Mouse (Mus musculus) spleen, postnatal 14 days (tissue): ENCODE results near the gene Hoxb8.
A peak's percentile ranks its signal among the peaks of the same experiment; 100 is the strongest.

ENCODE experiments used
- DNase-seq, 2 experiments: peaks; one replicate each; pipeline ENCODE4 v3.0.0; 2021 to 2022; ENCODE audit warnings: low spot score in 2 of 2

The Hoxb8 gene

DNA sequence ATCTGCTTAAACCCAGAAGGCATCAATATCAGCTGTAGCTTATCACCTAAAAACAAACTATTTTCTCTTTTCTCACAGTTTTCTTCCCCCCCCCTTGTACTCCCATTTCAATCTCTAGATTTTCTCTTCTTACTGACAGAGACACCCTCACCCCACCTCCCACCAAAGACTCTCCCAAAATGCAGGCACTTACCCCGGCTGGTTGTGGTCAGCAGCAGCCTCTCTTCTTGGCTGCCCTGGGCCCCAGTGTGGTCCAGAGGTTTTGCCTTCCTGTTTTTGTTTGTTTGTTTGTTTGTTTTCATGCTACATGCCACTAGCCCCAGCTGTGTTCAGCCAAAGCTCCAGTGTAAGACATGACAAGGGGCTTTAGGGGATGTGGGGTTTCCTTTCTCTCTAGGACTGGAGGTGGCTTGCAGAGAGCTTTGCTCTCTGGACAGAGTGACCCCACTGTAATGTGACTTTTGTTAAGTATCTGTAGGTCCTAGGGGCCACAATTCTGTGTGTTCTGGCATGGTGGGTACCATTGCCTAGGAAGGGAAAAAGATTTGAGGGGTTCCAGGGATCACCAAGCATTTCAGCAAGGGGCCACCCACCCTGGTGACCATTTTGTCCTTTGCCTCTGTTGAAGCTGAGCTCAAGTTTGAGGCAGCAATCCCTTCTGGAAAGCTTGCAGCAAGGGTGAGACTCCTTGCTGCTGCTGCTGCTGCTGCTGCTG lies 13.5 kb upstream of the Hoxb8 start:
- no peak for DNase-seq

DNA sequence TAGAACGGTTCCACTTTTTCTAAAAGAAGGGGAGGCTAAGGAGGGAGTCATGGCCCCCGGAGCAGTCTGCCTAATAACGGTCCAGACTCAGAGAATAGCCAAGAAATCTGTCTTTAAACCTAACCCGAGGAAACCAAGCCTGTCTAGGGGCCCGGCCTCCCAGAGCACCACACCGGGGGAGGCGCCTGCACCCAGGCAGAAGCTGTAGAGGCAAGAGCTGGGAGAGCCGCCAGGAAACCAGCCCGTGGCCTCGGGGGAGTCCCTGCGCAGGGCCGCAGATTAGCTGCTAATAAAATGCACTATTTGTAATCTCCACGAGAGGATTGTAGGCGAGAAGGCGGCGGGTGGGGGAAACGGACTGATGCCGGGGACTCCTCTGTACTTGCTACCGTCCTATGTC lies 11.8 kb upstream of the Hoxb8 start:
- DNase-seq: no peak

DNA sequence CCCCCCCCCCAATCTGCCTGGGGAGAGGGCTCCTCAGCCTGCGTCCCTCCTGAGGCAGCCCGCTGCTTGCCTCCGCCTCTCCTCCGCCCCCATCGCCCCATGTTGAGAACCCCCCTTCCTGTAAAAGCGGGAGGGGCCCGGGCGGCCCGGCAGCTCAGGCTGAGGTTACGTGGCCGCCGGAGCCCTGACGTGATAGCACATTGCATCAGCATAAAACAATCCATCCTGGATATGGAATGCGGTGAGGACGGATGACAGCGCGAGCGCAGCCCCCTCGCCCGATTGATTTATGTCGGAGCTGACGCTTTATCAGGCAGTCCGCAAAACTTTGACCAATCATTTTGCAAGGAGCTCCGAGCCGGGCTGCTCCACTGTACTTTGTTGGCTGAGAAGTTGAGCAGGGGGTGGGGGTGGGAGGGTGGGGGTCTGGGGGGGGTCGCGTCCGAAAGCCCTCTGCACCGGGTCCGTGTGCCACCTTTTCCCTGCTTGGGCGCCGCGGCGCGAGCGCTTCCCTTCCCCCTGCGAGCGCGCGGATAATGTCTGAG lies 10.6 kb upstream of the Hoxb8 start, which contains the start of gene Hoxb9:
Gene Hoxb9 (plus strand): TSS at position 462 of the 545 bp plus-strand sequence.
- DNase-seq: no peak

DNA sequence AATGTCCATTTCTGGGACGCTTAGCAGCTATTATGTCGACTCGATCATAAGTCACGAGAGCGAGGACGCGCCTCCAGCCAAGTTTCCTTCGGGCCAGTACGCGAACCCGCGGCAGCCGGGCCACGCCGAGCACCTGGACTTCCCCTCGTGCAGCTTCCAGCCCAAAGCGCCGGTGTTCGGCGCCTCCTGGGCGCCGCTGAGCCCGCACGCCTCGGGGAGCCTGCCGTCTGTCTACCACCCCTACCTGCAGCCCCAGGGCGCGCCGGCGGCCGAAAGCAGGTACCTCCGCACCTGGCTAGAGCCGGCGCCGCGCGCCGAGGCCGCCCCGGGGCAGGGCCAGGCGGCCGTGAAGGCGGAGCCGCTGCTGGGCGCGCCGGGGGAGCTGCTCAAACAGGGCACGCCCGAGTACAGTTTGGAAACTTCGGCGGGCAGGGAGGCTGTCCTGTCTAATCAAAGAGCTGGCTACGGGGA lies 10.1 kb upstream of the Hoxb8 start:
- DNase-seq: no peak

DNA sequence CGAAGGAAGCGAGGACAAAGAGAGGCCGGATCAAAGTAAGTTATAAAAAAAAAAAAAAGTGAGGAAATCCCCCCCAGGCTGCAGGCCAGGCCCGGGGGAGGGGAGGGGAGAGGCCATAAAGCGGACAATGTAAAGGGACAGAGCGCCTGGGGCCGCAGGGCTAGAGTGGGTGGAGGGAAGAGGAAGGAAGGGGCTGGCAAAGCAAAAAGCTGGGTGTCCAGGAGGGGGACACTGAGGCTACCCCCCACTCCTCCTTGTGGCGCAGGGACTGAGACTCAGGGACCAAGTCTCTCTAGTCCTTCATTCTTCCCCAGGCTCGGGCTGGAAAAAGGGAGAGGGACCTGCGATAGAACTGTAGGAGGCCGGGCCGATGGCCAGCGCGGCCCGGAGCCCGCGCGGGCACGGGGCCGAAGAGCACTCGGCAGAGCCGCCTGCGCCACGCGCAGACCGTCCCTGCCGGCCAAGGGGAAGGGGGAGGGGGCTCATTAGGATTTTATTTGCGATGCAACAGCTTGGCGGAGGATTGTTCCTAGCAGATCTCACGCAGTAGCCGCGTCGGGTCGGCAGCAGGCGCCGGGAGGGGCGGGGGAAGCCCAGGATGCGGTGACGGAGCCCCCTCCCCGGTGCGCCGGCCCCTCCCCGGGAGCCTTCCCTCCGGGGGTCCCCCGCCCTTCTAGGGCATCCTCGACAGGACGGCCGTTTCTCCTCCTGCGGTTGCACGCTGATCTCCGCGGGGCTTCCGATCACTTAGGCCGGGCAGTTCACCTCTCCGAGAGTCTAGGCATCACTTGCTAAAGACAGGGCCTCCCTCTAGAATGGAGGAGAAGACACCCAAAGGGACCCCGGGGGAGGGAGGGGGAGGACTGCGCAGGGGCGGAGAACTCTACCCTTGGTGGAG lies 9.4 kb upstream of the Hoxb8 start:
- no peak for DNase-seq

DNA sequence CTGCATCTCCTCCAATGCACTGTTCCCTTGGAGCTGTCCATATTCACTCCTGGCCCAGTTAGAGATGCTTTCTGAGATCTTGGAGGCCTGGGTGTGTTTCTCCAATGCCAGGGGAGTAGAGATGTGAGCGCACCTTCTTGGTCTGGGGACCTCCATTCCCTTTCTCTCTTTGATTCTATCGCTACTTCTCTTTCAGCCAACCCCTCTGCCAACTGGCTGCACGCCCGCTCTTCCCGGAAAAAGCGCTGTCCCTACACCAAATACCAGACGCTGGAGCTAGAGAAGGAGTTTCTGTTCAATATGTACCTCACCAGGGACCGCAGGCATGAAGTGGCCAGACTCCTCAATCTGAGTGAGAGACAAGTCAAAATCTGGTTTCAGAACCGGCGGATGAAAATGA lies 7.3 kb upstream of the Hoxb8 start:
- no peak for DNase-seq

DNA sequence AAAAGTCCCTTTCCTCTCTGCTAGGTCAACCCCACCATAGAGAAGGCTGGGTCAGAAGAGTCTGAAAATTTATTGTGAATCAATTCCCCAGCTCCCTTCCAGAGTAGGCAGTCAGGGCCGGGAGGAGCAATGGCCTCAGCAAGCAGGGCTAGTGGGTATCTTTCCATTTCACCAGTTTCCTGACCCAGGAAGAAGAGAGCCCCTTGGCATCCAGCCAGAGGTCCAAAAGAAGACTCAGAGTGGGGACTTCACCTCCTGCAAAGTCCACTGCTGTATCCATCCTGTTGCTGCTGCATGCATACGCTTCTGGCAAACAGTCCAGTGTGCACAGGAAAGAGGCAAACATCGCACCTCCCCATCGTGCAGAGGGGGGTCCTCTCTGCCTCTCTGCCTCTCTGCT lies 5.8 kb upstream of the Hoxb8 start:
- no peak for DNase-seq

DNA sequence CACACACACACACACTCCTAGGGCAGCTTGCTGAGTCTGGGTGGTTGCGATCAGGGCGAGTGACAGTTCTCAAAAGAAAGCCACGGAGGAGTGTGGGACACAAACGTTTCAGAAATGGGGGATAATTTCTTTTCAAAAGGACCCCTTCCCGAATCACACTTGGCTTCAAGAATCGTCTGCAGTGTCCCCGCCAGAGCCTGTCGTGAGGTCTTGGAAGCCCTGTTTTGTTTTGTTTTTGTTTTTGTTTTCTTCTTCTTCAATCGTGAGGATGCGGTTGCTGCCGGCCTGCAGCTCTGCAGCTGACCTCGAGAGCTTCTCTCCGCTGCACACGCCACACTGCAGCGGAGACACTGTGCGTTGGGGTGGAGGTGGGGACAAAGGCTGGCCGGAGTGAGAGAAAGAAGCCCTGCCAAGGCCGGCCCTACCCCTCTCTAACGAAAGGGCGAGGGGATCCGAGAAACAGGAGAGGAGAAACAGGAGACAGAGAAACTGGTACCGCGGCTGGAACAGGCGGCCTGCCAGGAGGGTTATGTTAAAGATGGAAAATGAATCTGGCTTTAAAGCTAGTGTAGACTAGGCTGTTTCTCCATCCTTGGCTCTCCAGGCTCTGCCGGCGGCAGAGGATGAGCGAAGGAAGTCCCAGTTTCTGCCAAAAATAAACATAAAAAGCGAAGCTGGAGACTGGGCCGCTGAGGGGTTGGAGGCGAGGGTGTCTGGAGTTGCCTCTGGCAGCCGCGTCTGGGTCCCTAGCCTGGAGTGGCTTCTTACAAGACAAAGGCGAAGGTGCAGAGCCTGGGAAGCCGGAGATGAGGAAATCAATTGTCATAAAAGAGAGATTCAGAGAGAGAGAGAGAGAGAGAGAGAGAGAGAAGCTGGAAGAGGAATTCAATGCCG lies 4.3 kb upstream of the Hoxb8 start:
- DNase-seq: no peak

DNA sequence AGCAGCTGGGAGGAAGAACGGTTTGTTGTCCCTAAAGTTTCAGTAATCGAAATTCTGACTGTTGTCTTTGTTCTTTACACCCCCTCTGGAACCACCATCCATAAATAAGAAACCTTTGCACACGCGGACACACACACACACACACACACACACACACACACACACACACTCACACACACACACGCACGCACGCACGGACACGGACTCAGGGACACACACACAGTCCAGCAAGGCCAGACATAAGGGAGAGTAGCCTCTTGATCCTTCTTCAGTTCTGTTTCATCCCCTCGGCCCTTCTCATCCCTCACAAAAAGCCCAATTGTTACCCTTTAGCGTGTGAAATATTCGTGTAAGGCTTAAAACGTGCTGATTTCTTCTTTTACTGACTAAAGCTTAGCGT lies 3.4 kb upstream of the Hoxb8 start:
- DNase-seq: no peak

DNA sequence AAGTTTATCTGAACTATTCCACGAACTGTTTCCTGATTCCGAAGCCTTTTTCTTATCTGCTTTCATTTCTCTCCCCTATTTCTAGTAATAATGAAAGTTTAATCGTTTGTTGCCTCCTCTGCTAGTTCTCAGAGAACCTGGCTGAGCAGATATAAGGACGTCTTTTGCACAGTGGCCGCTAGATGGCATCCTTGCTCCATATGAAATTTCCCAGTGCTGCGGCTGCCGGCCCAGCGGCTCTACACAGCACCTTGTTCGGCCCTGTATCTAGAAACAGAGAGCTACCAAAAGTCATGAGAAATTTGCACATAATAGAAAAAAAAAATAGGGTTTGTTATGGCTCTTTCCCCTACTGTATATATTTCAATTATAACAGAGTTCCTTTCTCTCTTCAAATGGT lies 2.9 kb upstream of the Hoxb8 start:
- peak; percentile 38 to 64 for DNase-seq

DNA sequence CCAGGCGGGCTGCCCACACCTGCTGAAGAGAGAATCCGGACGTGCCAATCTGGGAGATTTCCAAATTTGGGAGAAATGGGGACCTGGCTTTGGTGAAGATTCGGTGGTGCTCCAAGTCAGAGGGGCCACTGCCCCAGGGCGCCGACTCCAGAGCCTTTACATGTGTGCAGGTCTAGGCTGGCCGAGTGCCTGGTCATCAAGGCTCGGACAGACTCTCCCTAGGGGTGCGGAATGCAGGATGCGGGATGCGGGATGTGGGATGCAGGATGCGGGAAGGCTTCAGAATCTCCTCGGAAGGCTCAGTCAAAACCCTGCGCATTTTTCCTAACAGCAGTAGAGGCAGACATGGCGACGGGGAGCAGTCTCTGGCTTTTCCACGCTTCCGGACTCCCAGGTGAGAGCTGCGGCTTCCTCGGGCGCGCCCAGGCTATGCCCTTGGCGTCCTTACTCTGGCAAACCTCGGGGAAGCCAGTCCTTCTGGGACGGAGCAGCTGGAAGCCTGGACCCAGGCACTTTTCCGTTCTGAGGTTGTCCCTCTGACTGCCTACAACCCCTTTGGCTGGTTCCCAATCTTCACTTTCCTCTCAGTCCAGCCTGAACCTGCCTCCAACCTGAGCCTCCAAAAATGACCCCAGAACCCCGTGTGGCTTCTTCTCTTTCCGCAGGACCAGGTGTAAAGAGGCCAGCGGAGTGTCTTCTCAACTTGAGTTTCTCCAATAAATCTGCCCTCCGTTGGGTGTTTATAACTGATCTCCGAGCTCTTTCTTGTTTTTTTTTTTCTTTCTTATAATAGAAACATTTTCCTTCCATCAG lies 2.1 kb upstream of the Hoxb8 start:
- DNase-seq: no peak

DNA sequence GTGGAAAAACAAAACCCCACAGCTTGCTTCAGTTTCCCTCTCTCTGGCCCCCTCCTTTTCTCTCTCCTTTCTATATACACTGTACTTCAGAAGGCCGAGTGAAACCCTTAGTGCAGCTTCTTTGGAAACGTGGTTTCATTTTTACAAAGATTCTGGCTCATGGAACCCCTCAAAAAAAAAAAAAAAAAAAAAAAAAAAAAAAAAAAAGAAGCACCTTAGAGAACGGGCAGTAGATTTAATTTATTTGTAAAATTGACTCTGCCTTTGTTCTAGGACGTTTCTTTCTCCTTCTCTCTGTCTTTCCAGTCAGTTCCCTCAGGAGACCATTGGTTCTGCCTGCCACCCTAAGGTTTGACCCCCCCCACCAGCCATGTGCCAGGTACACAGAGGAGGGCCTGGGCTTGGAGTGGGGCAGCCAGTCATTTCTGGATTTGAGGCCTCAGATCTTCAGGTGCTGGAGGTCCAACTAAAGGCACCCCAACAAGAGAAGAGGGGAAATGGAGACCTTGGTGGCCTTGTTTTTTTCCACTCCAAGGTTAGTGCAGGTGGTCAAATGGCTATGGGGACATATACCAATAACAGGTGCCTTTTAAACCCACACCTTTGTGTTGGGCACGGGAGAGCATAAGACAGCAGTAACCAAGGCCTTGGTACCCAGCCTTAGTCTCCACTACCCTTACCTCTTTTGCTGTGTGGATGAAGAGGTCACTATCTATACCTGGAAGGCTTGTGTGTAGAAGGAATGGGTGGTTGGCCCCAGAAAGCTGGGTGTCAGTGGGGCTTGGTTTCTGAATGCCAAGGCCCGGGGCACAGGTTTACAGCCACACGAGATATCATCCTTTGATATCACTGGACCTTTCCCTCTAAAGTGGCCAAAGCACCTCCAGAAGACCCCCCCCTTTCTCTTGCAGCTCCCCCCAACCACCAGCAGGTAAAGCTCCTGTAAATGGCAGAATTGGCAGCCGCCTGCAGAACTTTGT lies 1.0 kb upstream of the Hoxb8 start:
- no peak for DNase-seq

DNA sequence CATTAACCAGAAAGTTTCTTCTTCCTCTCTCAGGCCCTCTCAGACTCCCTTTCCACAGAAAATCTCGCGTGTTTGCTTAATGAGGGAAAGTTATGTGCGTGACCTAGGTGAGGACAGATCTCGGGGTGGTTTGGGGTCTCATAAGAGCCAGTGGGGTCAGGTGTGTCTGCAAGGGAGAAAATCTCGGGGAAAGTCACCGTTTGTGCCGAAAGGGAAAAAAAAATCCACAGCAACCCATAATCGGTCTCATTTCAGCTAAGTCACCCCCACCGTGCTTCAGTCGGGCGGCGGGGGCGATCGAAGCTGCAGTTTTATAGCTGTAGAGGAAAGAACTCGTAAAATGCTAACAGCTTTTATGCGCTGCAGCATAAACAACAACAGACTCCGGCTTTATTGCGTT lies 309 bp upstream of the Hoxb8 start:
- DNase-seq: no peak

DNA sequence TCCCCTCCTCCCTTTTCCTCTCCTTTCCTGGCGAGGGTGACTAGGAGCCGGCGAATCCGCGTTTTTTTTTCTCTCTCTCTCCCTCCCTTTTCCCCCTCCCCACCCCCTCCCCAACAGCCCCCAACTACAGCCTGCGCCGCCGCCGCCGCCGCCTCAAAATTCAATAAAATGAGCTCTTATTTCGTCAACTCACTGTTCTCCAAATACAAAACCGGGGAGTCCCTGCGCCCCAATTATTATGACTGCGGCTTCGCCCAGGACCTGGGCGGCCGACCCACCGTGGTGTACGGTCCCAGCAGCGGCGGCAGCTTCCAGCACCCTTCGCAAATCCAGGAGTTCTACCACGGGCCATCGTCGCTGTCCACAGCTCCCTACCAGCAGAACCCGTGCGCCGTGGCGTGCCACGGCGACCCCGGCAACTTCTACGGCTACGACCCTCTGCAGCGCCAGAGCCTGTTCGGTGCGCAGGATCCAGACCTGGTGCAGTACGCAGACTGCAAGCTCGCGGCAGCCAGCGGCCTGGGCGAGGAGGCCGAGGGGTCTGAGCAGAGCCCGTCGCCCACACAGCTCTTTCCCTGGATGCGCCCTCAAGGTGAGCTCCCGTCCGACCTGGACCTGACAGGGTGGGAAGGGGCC lies 1.2 kb downstream of the Hoxb8 start:
- no peak for DNase-seq

DNA sequence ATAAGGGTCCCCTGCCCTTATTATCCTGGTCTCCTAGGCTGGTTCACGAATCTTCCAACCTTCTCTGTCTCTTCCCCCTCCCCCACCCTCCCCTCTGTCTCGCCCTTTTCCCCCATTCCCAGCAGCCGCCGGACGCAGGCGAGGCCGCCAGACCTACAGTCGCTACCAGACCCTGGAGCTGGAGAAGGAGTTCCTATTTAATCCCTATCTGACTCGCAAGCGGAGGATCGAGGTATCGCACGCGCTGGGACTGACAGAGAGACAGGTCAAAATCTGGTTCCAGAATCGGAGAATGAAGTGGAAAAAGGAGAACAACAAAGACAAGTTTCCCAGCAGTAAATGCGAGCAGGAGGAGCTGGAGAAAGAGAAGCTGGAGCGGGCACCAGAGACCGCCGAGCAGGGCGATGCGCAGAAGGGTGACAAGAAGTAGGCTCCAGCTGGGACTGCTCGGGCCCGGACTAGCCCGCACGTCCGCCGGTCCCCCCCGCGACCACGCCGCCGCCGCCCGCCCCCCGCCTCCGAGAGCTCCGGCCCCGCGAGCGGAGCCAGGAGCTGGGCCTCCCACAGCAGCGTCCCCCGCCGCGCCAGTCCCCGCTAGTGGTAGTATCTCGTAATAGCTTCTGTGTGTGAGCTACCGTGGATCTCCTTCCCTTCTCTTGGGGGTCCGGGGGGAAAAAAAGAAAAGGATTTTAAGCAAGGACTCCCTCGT lies 2.5 kb downstream of the Hoxb8 start:
- no peak for DNase-seq

DNA sequence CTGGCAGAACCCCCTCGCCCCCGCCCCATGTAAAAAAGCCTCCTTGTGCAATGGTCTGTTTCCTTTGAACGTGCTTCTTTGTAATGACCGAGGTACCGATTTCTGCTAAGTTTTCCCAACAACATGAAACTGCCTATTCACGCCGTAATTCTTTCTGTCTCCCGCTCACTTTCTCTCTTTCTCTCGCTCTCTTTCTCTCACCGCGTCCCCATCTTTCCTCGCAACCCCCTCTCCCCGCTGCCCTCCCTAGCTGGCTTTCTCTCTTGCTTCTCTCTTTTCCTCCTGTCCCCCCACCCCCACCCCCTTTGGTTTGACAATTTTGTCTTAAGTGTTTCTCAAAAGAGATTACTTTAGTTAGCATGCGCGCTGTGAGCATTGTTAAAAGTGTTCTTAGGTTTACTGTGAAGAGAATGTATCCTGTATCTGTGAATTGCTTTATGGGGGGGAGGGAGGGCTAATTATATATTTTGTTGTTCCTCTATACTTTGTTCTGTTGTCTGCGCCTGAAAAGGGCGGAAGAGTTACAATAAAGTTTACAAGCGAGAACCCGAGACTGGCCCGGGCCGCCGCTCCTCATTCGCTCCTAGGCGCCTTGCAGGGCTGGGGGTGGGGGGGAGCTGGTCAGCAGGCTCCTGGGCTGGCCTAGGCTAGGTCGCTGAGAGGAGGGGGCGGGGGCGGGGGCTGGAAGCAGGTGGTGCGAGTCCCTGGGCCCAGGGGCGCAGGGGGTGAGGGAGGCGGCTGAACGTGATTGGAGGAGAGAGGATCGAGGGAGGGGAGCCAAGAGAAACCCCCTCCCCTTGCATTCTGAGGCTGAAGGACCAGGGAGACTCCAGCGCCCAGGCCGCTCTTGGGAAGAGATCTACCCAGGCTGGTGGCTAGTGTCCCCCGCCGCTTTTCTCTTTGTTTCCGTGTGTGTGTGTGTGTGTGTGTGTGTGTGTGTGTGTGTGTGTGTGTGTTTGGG lies 3.3 kb downstream of the Hoxb8 start:
- no peak for DNase-seq
